Mouse (Mus musculus) liver, adult 2 months (tissue): ENCODE measurements around the gene Cyp27b1.

ENCODE experiments used
- CTCF ChIP-seq: fragments of 200-500 bp; IDR thresholded peaks from 2 replicates; pipeline ENCODE4 v1.5.1; 2011; ENCODE audit warnings: low read depth, low read length, control low read depth
- POLR2A ChIP-seq: fragments of 200-500 bp; IDR thresholded peaks from 2 replicates; pipeline ENCODE4 v1.6.1; 2011; ENCODE audit warnings: low read length, control low read depth; ENCODE audit not compliant: insufficient read depth; ENCODE audit errors: extremely low read depth

DNA sequence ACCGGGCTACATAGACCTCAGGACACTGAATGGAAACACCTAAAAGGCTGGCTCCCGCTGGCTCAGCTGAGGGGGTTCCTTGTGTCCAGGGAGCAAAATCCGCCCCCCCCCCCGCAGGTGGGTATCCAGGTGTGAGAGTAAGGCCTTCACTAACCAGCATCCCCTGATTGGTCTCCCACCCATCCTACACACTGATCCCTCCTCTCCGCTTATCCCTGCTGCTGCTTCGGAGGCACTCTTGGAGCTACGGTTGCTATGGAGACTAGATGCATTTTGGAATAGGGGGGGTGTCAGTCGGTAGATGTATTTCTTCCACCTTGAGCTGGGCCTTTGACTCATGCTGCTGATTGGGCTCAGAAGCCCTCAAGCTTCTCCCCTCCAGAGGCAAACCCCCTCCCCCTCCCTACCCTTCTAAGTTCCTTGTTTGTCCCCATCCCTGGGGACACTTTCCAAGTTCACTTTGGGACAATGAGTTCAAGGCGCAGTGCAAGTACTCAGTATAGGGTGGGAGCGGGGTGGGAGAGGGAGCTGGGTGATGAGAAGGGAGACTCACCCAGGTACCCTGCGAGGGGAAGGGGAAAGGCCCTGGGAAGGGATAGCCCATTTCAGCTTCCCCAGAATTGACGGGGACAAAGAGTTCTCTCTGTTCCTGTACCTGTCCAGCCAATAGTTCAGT, 30.1 kb downstream of the Cyp27b1 start:
- no peak for TF ChIP-seq CTCF
- no peak for TF ChIP-seq POLR2A
